Mouse (Mus musculus) kidney, embryonic 14.5 days (tissue): ENCODE measurements around the gene Smyd3. TPM values are rescaled to one million over a fixed set of nuclear protein-coding genes. Genes with fewer than 3 reads are reported as not detected.

ENCODE experiments used
- ATAC-seq: fragments of 200-750 bp; cut with Nextera tagmentation; 2 replicates; pipeline ENCODE4 v1.8.0; 2017; ENCODE audit warnings: moderate number of reproducible peaks, mild to moderate bottlenecking, moderate TSS enrichment, moderate library complexity; ENCODE audit not compliant: low FRiP score, low TSS enrichment
- H3K27ac ChIP-seq: fragments of 300-500 bp; sonication (generic); 2 replicates; pipeline ENCODE4 v1.5.1; 2014; ENCODE audit warnings: low read depth, mild to moderate bottlenecking, low read length, moderate library complexity, mixed read lengths
- H3K27me3 ChIP-seq: fragments of 300-500 bp; sonication (generic); 2 replicates; pipeline ENCODE4 v1.6.1; 2014; ENCODE audit warnings: mild to moderate bottlenecking, low read length; ENCODE audit not compliant: control insufficient read depth, insufficient read depth
- H3K36me3 ChIP-seq: fragments of 300-500 bp; sonication (generic); 2 replicates; pipeline ENCODE4 v1.6.1; 2014; ENCODE audit warnings: low read length, mixed read lengths; ENCODE audit not compliant: control insufficient read depth, insufficient read depth
- H3K4me1 ChIP-seq: fragments of 300-500 bp; sonication (generic); 2 replicates; pipeline ENCODE4 v1.6.1; 2014; ENCODE audit warnings: low read length, mixed read lengths; ENCODE audit not compliant: control insufficient read depth, insufficient read depth
- H3K4me2 ChIP-seq: fragments of 300-500 bp; sonication (generic); replicated peaks from 2 replicates; pipeline ENCODE4 v1.6.1; 2014; ENCODE audit warnings: low read depth, mild to moderate bottlenecking, low read length
- H3K4me3 ChIP-seq: fragments of 300-500 bp; sonication (generic); 2 replicates; pipeline ENCODE4 v1.5.1; 2014; ENCODE audit warnings: mild to moderate bottlenecking, low read length
- H3K9ac ChIP-seq: fragments of 300-500 bp; sonication (generic); 2 replicates; pipeline ENCODE4 v1.6.1; 2014; ENCODE audit warnings: low read depth, mild to moderate bottlenecking, low read length, moderate library complexity
- H3K9me3 ChIP-seq: fragments of 300-500 bp; sonication (generic); 2 replicates; pipeline ENCODE4 v1.6.1; 2016; ENCODE audit warnings: low read length; ENCODE audit not compliant: control insufficient read depth
- WGBS: fragments of 180-500 bp; shearing (Covaris S2); extraction: QIAGEN DNeasy Blood & Tissue Kit; methylation state at CpG from one replicate; pipeline ENCODE4 v1.1.7; 2014; 5-methylcytosine and 5-hydroxymethylcytosine counted together
- polyA plus RNA-seq: library from polyadenylated mRNA; unstranded; fragments of >200 nt; fragmentation: Nextera tagmentation; extraction: Ambion mirVana; gene quantifications from 2 replicates; pipeline ENCODE4 v1.2.1, GENCODE M21; 2014

Smyd3 gene
- polyA plus RNA-seq, 1 experiment from 2014 or later: 21.5 TPM

DNA sequence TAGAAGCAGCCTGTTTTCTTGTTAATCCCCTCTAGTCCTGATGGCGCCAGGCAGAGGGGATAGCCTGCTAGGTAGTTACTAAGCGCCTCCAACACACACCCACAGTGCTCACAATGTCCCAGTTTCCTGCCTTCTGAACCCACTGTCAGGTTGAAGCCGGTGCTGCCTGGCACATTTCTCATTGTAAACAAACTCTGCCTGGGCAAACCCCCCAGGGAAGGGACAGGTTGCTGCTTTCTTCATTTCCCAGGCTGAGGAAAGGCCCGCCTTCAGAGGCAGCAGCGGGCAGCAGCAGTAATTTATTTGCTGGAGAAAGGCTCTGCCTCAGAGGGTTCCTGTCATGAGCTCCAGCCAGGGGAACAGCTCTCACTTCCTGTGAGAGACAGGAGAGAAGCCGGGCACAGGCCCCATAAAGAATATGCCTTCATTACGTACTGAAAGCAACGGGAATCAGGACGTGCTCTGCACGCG is 256.3 kb downstream of the Smyd3 start:
- H3K9me3 ChIP-seq: no peaks in the 10 kb centered on the region
- no peak overlapping the region for H3K4me2 ChIP-seq
- 27% methylated on average over 11 of the region's 11 CpGs for WGBS
- H3K9ac ChIP-seq: peak overlapping the region; percentile 3; the same call in 1 of the 2 replicates
- no peaks in the 10 kb centered on the region for H3K36me3 ChIP-seq
- no peaks in the 10 kb centered on the region for H3K27me3 ChIP-seq
- H3K27ac ChIP-seq: no peak overlapping the region
- H3K4me3 ChIP-seq: no peak overlapping the region
- ATAC-seq: peak; percentile 39; the same call in 1 of the 2 replicates
- 0 out of 2 replicates have a peak, but pooled peaks cover 4% of the 10 kb centered on the region for H3K4me1 ChIP-seq

DNA sequence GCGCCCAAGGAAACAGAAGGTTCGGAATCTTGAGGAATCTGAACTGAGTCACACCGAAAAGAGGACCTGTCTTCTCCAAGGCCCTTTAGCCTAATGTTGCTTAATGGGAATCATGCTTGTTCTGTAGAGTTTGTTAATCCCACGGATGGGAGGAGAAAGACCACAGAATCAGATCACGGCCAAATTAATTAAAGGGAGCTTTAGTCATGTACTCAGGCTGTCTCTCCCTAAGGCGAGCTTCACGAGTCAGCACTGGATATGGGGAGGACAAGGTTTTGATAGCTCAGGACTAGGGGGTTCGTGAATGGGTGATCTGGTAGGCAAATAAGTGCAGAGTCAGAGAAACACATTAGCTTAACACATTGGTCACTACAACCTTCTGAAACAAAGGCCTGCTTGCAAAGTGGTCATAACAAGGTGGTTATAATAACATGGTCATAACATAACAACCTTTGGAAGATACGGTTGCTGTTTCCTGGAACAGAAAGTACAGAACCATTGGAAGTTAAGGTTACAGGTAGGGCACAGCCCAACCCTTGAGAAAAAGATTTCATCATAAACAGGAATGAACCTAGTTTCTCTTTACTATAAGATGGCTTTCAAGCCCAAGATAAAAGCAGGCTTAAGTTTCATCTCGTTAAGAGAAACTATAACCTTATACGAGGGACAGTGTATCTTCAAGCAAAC is 261.9 kb downstream of the Smyd3 start:
- no peaks in the 10 kb centered on the region for H3K27me3 ChIP-seq
- H3K9ac ChIP-seq: no peak overlapping the region
- no peaks in the 10 kb centered on the region for H3K9me3 ChIP-seq
- H3K4me3 ChIP-seq: no peak overlapping the region
- H3K27ac ChIP-seq: no peak overlapping the region
- ATAC-seq: no peak
- H3K36me3 ChIP-seq: no peaks in the 10 kb centered on the region
- WGBS: 84% methylated on average over 11 of the region's 11 CpGs
- H3K4me2 ChIP-seq: no peak overlapping the region
- H3K4me1 ChIP-seq: no peaks in the 10 kb centered on the region

DNA sequence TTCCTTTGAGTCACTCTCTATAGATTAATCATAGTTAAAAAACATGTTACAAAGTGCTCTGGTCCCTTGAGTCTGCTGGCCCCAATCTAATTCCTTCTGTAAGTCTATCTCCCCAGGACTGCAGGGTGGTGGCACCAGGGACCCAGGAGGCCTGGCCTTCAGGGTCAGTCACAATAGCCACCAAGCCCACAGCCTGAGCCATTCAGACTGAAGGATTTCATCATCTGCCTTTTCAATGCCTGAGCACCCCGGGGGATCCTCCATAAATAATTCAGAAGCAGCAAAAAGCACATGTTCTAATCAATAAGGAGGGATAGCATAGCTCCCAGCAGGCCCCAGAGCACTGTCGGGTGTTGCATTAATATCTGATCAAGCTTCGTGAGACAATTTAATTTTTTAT is 263.3 kb downstream of the Smyd3 start:
- no peak overlapping the region for H3K9ac ChIP-seq
- 74% methylated on average over 3 of the region's 3 CpGs for WGBS
- no peak for ATAC-seq

DNA sequence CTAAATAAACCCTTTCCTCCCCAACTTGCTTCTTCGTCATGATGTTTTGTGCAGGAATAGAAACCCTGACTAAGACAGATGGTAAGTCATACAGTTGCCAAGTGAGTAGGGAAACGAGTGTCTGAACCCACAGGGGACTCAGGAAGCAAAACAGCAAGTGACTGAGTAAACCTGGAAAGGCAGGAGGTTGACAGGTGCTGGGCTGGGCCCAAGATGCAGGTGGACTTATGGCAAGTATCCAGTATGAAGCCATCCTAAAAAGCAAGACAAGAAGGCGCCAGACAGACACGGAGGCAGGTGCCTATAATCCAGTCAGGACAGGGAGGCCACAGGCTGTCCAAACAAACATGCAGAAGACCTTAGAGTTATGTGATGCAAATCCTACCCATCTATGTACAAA is 265.2 kb downstream of the Smyd3 start:
- H3K4me1 ChIP-seq: no peaks in the 10 kb centered on the region
- no peak overlapping the region for H3K4me3 ChIP-seq
- no peak overlapping the region for H3K9ac ChIP-seq
- H3K9me3 ChIP-seq: no peaks in the 10 kb centered on the region
- H3K27me3 ChIP-seq: no peaks in the 10 kb centered on the region
- ATAC-seq: no peak
- WGBS: 73% methylated on average over 4 of the region's 4 CpGs
- no peak overlapping the region for H3K27ac ChIP-seq
- no peaks in the 10 kb centered on the region for H3K36me3 ChIP-seq
- H3K4me2 ChIP-seq: no peak overlapping the region

More for the DNA sequence above, 263.3 kb downstream of the Smyd3 start:
- H3K27ac ChIP-seq: no peak overlapping the region
- no peak overlapping the region for H3K4me3 ChIP-seq
- H3K36me3 ChIP-seq: no peaks in the 10 kb centered on the region
- H3K4me2 ChIP-seq: no peak overlapping the region
- no peaks in the 10 kb centered on the region for H3K4me1 ChIP-seq
- no peaks in the 10 kb centered on the region for H3K9me3 ChIP-seq
- no peaks in the 10 kb centered on the region for H3K27me3 ChIP-seq

DNA sequence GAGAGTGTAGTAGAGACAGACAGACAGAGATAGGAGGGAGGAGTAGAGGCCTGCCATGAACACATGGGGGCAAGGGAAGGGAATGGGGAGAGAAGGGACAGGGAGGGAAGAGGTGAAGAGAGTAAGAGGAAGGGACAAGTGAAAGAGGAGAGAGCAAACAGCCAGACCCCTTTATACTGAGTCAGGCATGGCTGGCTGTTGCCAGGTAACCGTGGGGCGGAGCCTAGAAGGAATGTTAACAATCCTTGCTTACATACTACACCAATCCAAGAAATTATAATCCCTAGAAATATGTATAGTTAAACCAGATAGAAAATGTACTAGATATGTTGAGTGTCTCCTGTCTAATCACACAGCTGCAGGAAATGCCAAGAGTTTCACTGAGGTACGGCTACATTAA is 267.5 kb downstream of the Smyd3 start:
- no peak for ATAC-seq
- WGBS: 90% methylated on average over 3 of the region's 3 CpGs
- Histone ChIP-seq H3K4me1 (no peaks in the 10 kb centered on the region), H3K4me3 (no peak overlapping the region), H3K36me3 (no peaks in the 10 kb centered on the region), H3K27me3 (no peaks in the 10 kb centered on the region), H3K9ac (no peak overlapping the region), H3K9me3 (no peaks in the 10 kb centered on the region), H3K4me2 (no peak overlapping the region), H3K27ac (no peak overlapping the region)

DNA sequence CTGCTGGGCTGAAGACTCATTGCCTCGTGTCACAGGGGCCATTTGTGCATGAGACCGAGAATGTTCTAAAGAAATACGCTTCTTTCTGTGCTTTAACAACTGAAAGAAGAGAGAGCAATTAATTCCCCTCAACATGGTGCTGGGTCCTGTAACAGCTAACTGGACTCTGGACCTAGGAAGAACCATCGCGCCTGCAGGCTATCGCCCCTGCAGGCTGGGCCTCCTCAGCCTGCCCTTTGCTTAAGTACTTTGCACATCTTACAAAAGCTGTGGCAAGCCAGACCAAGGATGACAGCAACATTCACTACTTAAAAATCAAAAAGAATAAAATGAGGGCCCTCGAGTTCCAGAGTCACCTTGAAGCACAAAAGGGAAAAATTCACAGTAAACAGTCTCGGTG is 274.3 kb downstream of the Smyd3 start:
- Histone ChIP-seq H3K9ac (no peak overlapping the region), H3K36me3 (no peaks in the 10 kb centered on the region), H3K4me1 (no peaks in the 10 kb centered on the region), H3K27me3 (no peaks in the 10 kb centered on the region), H3K27ac (no peak overlapping the region), H3K4me2 (no peak overlapping the region), H3K9me3 (no peaks in the 10 kb centered on the region), H3K4me3 (no peak overlapping the region)
- 82% methylated on average over 8 of the region's 8 CpGs for WGBS
- no peak for ATAC-seq

DNA sequence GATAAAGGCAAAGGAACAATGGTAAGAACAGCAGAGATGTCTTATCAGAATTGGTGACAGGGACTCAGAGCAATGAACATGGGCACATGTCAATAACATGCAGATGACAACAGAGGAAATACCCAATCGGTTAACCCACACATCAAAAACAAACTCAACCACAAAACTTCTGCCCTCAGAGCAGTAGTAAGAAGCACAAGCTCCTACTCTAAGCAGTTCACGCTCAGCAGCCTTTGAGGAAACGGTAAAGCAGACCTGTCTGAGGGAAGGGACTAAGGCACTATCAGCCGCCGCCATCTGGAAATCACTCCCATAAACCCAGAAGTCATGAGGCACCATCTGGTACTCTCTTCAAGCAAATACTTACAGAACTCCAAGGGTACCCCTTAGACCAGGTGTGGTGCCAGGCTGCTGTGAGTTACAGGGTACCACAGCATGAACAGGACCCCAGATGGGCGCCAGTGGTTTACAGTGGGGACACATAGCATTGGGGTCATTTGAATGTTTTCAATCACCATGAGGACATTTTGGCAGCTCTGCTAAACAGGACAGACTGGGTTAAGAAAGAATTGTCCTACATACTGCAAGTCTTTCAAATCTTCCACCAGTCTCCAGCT is 277.1 kb downstream of the Smyd3 start:
- no peak overlapping the region for H3K4me2 ChIP-seq
- no peaks in the 10 kb centered on the region for H3K9me3 ChIP-seq
- H3K27me3 ChIP-seq: no peaks in the 10 kb centered on the region
- peaks cover 9% of the 10 kb centered on the region; the same call in 1 of the 2 replicates for H3K4me1 ChIP-seq
- ATAC-seq: no peak
- no peak overlapping the region for H3K9ac ChIP-seq
- no peak overlapping the region for H3K27ac ChIP-seq
- H3K4me3 ChIP-seq: no peak overlapping the region
- 72% methylated on average over 6 of the region's 6 CpGs for WGBS
- no peaks in the 10 kb centered on the region for H3K36me3 ChIP-seq

DNA sequence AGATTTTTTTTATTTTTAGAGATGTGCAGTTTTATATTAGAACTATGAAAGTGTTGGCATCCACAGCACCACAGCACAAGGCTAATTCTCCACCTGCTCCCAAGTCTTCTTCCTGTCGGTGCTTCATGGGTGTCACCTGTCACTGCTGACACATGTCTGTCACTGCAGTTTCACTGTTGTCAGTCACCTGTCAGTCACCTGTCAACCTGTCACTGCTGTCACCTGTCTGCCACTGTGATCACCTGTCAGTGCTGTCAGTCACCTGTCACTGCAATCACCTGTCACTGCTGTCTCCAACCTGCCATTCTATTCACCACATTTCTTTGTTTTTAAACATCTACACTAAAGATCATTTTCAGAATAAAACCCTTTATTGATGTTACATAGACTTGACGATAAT is 279.2 kb downstream of the Smyd3 start:
- Histone ChIP-seq H3K27me3 (no peaks in the 10 kb centered on the region), H3K36me3 (no peaks in the 10 kb centered on the region), H3K27ac (no peak overlapping the region), H3K4me2 (no peak overlapping the region), H3K9me3 (no peaks in the 10 kb centered on the region), H3K9ac (no peak overlapping the region), H3K4me3 (no peak overlapping the region), H3K4me1 (peaks cover 10% of the 10 kb centered on the region; the same call in 1 of the 2 replicates)
- 86% methylated on average over 2 of the region's 2 CpGs for WGBS
- ATAC-seq: no peak

DNA sequence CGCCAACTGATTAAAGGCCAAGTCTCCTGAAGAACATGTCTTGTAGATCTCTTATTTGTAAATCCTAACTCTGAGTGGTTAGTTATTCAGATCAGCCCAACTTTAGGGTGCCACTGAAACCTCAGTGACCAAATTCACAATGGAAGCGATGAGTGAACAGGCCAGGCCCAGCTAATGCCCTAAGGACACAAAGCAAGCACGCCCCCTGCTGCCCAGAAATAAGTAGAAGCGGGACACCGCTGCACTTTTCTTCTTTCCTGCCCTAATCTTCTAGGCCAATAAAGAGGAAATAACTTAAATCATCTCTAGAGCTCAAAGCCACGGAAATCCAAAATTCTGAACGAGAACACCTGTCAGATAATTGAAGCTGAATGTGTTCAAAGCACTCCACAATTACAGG is 279.9 kb downstream of the Smyd3 start:
- Histone ChIP-seq H3K4me1 (peaks cover 10% of the 10 kb centered on the region; the same call in 1 of the 2 replicates), H3K9me3 (no peaks in the 10 kb centered on the region), H3K4me3 (no peak overlapping the region), H3K9ac (no peak overlapping the region), H3K27ac (no peak overlapping the region), H3K4me2 (no peak overlapping the region), H3K27me3 (no peaks in the 10 kb centered on the region), H3K36me3 (no peaks in the 10 kb centered on the region)
- 49% methylated on average over 7 of the region's 7 CpGs for WGBS
- no peak for ATAC-seq
